Mouse (Mus musculus) neural tube, embryonic 15.5 days (tissue): ENCODE measurements at regions not wholly inside any gene's neighbourhood (a gene's known extent, or its start where the extent isn't known, plus 50 kb on each side); places are given as distances from the start of the nearest gene placed in this dataset.
A peak's percentile ranks its signal among the peaks of the same experiment; 100 is the strongest.

ENCODE experiments used
- ATAC-seq: fragments of 200-750 bp; cut with Nextera tagmentation; 2 replicates; pipeline ENCODE4 v1.8.0; 2017; ENCODE audit warnings: mild to moderate bottlenecking, moderate TSS enrichment, moderate library complexity; ENCODE audit not compliant: low FRiP score
- H3K27ac ChIP-seq: fragments of 300-500 bp; sonication (generic); replicated peaks from 2 replicates; pipeline ENCODE4 v1.5.1; 2015; ENCODE audit warnings: mild to moderate bottlenecking, inconsistent platforms
- H3K27me3 ChIP-seq: fragments of 300-500 bp; sonication (generic); replicated peaks from 2 replicates; pipeline ENCODE4 v1.6.1; 2015; ENCODE audit warnings: inconsistent platforms
- H3K36me3 ChIP-seq: fragments of 300-500 bp; sonication (generic); 2 replicates; pipeline ENCODE4 v1.6.1; 2015; ENCODE audit warnings: inconsistent platforms
- H3K4me1 ChIP-seq: fragments of 300-500 bp; sonication (generic); 2 replicates; pipeline ENCODE4 v1.6.1; 2015; ENCODE audit warnings: inconsistent platforms
- H3K4me2 ChIP-seq: fragments of 300-500 bp; sonication (generic); 2 replicates; pipeline ENCODE4 v1.6.1; 2015; ENCODE audit warnings: inconsistent platforms, mild to moderate bottlenecking, moderate library complexity
- H3K4me3 ChIP-seq: fragments of 300-500 bp; sonication (generic); replicated peaks from 2 replicates; pipeline ENCODE4 v1.5.1; 2015; ENCODE audit warnings: mild to moderate bottlenecking, inconsistent platforms
- H3K9ac ChIP-seq: fragments of 300-500 bp; sonication (generic); replicated peaks from 2 replicates; pipeline ENCODE4 v1.6.1; 2015; ENCODE audit warnings: mild to moderate bottlenecking, inconsistent platforms
- H3K9me3 ChIP-seq: fragments of 300-500 bp; sonication (generic); replicated peaks from 2 replicates; pipeline ENCODE4 v1.6.1; 2016; ENCODE audit warnings: inconsistent platforms
- WGBS: fragments of 180-500 bp; shearing (Covaris S2); methylation state at CpG from one replicate; pipeline ENCODE4 v1.1.7; 2015; ENCODE audit warnings: mixed read lengths; 5-methylcytosine and 5-hydroxymethylcytosine counted together

- Histone ChIP-seq H3K4me2 (no peak overlapping the region), H3K36me3 (no peaks in the 10 kb centered on the region), H3K4me1 (no peaks in the 10 kb centered on the region), H3K4me3 (no peak overlapping the region), H3K27ac (no peak overlapping the region), H3K27me3 (no peaks in the 10 kb centered on the region), H3K9me3 (no peaks in the 10 kb centered on the region), H3K9ac (no peak overlapping the region)
- 77% methylated on average over 4 of the region's 4 CpGs for WGBS
- no peak for ATAC-seq
Measured at GRCm38 (mm10) chr3:22947181-22947580, 870.7 kb downstream of the Tbl1xr1 start.

DNA sequence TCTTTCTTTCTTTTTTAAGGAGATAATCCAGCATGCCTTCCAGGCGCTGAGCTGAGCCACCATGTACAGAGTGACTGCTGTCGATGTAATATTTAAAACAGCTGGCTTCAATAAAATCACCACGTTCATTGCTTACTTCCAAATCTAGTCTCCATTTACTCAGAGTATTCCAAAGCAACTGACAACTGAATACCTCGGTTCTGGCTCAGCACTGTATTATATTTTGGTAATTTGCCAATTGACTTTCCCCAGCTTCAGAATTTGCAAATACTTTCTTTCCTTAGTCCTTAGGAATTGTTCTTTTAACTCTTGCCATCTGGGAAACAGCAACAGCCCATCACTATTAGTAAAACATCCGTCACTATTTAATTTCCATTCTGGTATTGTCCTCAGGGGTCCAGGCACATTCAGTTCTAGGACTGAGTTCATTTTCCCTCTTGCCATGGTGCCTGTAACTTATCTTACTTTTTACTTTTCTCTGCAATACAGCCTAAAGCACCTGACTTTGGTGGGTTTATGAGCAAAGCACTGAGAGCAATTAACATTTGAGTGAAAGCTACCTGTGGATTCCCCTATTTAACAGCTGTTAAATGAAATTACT, 871.8 kb downstream of the Tbl1xr1 start:
- Histone ChIP-seq H3K4me1 (no peaks in the 10 kb centered on the region), H3K36me3 (no peaks in the 10 kb centered on the region), H3K4me3 (no peak overlapping the region), H3K27me3 (no peaks in the 10 kb centered on the region), H3K27ac (no peak overlapping the region), H3K9me3 (no peaks in the 10 kb centered on the region), H3K9ac (no peak overlapping the region), H3K4me2 (no peak overlapping the region)
- WGBS = 65% methylated on average over 5 of the region's 5 CpGs
- ATAC-seq = 0 out of 2 replicates have a peak, but pooled peaks have one; percentile 17

DNA sequence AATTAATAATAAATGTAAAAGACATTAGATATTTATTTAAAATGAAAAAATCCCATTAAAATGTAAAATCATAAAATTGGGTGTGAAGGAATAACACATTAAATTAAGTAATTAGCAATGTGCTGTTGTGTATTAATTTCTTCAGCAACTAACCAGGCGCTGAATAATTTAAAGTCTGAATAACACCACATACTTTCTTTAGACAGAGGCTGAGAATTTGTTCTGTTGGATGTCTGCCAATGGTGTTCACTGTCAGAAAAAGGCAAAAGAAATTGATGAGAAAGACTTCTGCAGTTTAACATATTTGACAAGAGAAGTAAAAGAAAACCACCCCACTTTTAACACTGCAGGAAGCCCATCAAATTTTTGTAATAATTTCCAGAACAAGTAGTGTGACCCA, 881.0 kb downstream of the Tbl1xr1 start:
- Histone ChIP-seq H3K9ac (no peak overlapping the region), H3K36me3 (no peaks in the 10 kb centered on the region), H3K27me3 (no peaks in the 10 kb centered on the region), H3K4me3 (no peak overlapping the region), H3K9me3 (no peaks in the 10 kb centered on the region), H3K27ac (no peak overlapping the region), H3K4me1 (no peaks in the 10 kb centered on the region), H3K4me2 (no peak overlapping the region)
- WGBS = 59% methylated on average over 1 of the region's 1 CpGs
- no peak for ATAC-seq

DNA sequence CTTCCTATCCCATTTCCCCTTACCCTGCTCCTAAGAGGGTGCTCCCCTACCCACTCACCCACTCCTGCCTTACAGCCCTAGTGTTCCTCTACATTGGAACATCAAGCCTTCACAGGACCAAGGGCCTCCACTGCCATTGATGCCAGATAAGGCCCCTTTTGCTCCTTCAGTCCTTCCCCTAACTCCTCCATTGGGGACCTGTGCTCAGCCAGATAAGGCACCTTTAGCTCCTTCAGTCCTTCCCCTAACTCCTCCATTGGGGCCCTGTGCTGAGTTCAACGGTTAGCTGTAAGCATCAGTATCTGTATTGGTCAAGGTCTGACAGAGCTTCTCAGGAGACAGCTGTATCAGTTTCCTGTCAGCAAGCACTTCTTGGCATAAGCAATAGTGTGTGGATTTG, 896.2 kb downstream of the Tbl1xr1 start:
- WGBS = 80% methylated on average over 1 of the region's 1 CpGs
- Histone ChIP-seq H3K4me1 (no peaks in the 10 kb centered on the region), H3K27ac (no peak overlapping the region), H3K9me3 (no peaks in the 10 kb centered on the region), H3K4me2 (no peak overlapping the region), H3K4me3 (no peak overlapping the region), H3K27me3 (no peaks in the 10 kb centered on the region), H3K9ac (no peak overlapping the region), H3K36me3 (no peaks in the 10 kb centered on the region)
- ATAC-seq = no peak

- ATAC-seq = no peak
- WGBS = 89% methylated on average over 1 of the region's 1 CpGs
Measured at GRCm38 (mm10) chr3:22976801-22977200, 900.3 kb downstream of the Tbl1xr1 start.

GRCm38 (mm10) chr3:22979896-22980890, 903.7 kb downstream of the Tbl1xr1 start:
- Histone ChIP-seq H3K9me3 (no peaks in the 10 kb centered on the region), H3K27me3 (no peaks in the 10 kb centered on the region), H3K4me2 (no peak overlapping the region), H3K27ac (no peak overlapping the region), H3K4me3 (no peak overlapping the region), H3K36me3 (no peaks in the 10 kb centered on the region), H3K4me1 (no peaks in the 10 kb centered on the region), H3K9ac (no peak overlapping the region)
- no peak for ATAC-seq
- WGBS = 88% methylated on average over 1 of the region's 1 CpGs

More at GRCm38 (mm10) chr3:22976801-22977200, 900.3 kb downstream of the Tbl1xr1 start:
- Histone ChIP-seq H3K27me3 (no peaks in the 10 kb centered on the region), H3K9ac (no peak overlapping the region), H3K36me3 (no peaks in the 10 kb centered on the region), H3K9me3 (no peaks in the 10 kb centered on the region), H3K27ac (no peak overlapping the region), H3K4me1 (no peaks in the 10 kb centered on the region), H3K4me3 (no peak overlapping the region), H3K4me2 (no peak overlapping the region)

- H3K4me1 ChIP-seq = no peaks in the 10 kb centered on the region
- H3K9ac ChIP-seq = no peak overlapping the region
- H3K27ac ChIP-seq = no peak overlapping the region
- H3K36me3 ChIP-seq = no peaks in the 10 kb centered on the region
- H3K4me2 ChIP-seq = no peak overlapping the region
- no peak overlapping the region for H3K4me3 ChIP-seq
- H3K27me3 ChIP-seq = no peaks in the 10 kb centered on the region
- ATAC-seq = no peak
- H3K9me3 ChIP-seq = no peaks in the 10 kb centered on the region
Measured at GRCm38 (mm10) chr3:22982430-22982829, 906.0 kb downstream of the Tbl1xr1 start.

GRCm38 (mm10) chr3:22990136-22990820, 913.8 kb downstream of the Tbl1xr1 start:
- H3K27ac ChIP-seq = no peak overlapping the region
- no peaks in the 10 kb centered on the region for H3K4me1 ChIP-seq
- WGBS = 85% methylated on average over 3 of the region's 3 CpGs
- ATAC-seq = no peak
- no peak overlapping the region for H3K9ac ChIP-seq
- H3K9me3 ChIP-seq = no peaks in the 10 kb centered on the region
- H3K27me3 ChIP-seq = no peaks in the 10 kb centered on the region
- no peaks in the 10 kb centered on the region for H3K36me3 ChIP-seq
- no peak overlapping the region for H3K4me3 ChIP-seq
- no peak overlapping the region for H3K4me2 ChIP-seq

GRCm38 (mm10) chr3:22995228-22995627, 918.8 kb downstream of the Tbl1xr1 start:
- H3K9me3 ChIP-seq = no peaks in the 10 kb centered on the region
- H3K36me3 ChIP-seq = no peaks in the 10 kb centered on the region
- H3K4me3 ChIP-seq = no peak overlapping the region
- no peak overlapping the region for H3K4me2 ChIP-seq
- H3K27me3 ChIP-seq = no peaks in the 10 kb centered on the region
- no peaks in the 10 kb centered on the region for H3K4me1 ChIP-seq
- H3K27ac ChIP-seq = no peak overlapping the region
- 71% methylated on average over 6 of the region's 6 CpGs for WGBS
- ATAC-seq = no peak
- no peak overlapping the region for H3K9ac ChIP-seq

GRCm38 (mm10) chr3:22995833-22996232, 919.4 kb downstream of the Tbl1xr1 start:
- ATAC-seq = no peak
- no peaks in the 10 kb centered on the region for H3K4me1 ChIP-seq
- no peak overlapping the region for H3K4me2 ChIP-seq
- no peaks in the 10 kb centered on the region for H3K27me3 ChIP-seq
- no peaks in the 10 kb centered on the region for H3K9me3 ChIP-seq
- no peak overlapping the region for H3K4me3 ChIP-seq
- no peak overlapping the region for H3K9ac ChIP-seq
- WGBS = 81% methylated on average over 5 of the region's 5 CpGs
- no peaks in the 10 kb centered on the region for H3K36me3 ChIP-seq
- H3K27ac ChIP-seq = no peak overlapping the region

- Histone ChIP-seq H3K4me3 (no peak overlapping the region), H3K9me3 (no peaks in the 10 kb centered on the region), H3K9ac (no peak overlapping the region), H3K27me3 (no peaks in the 10 kb centered on the region), H3K36me3 (no peaks in the 10 kb centered on the region), H3K4me1 (no peaks in the 10 kb centered on the region), H3K27ac (no peak overlapping the region), H3K4me2 (no peak overlapping the region)
- ATAC-seq = no peak
- WGBS = 91% methylated on average over 3 of the region's 3 CpGs
Measured at GRCm38 (mm10) chr3:23001071-23001470, 924.6 kb downstream of the Tbl1xr1 start.
